Mouse (Mus musculus) MEL (cell line): ENCODE measurements around the gene Nfatc3.

Experiments used
- CHD2 ChIP-seq: IDR thresholded peaks from 2 replicates; pipeline ENCODE4 v1.6.1; 2011; ENCODE audit warnings: low read length, improper control_type of control experiment
- CTCF ChIP-seq, 3 experiments: IDR thresholded peaks in 2 of 3; conservative IDR thresholded peaks in 1 of 3; 2 replicates each; pipeline ENCODE4 v1.5.1; 2011 to 2012; ENCODE audit warnings: low read length in 3 of 3, low read depth in 2 of 3, mild to moderate bottlenecking in 2 of 3, improper control_type of control experiment in 1 of 3, inconsistent platforms in 1 of 3, mixed read lengths in 1 of 3, moderate library complexity in 1 of 3; ENCODE audit not compliant: control insufficient read depth in 1 of 3, insufficient read depth in 1 of 3, poor library complexity in 1 of 3, severe bottlenecking in 1 of 3
- EP300 ChIP-seq, 2 experiments: IDR thresholded peaks; 2 replicates each; pipeline ENCODE4 v1.6.1; 2011; ENCODE audit warnings: improper control_type of control experiment in 2 of 2, low read length in 2 of 2, low read depth in 1 of 2, mild to moderate bottlenecking in 1 of 2
- ETS1 ChIP-seq: IDR thresholded peaks from 2 replicates; pipeline ENCODE4 v1.6.1; 2012; ENCODE audit warnings: low read depth, mild to moderate bottlenecking, inconsistent platforms, low read length, improper control_type of control experiment, moderate library complexity
- MAX ChIP-seq: IDR thresholded peaks from 2 replicates; pipeline ENCODE4 v1.6.1; 2011; ENCODE audit warnings: low read length, improper control_type of control experiment
- MEF2A ChIP-seq: IDR thresholded peaks from 2 replicates; pipeline ENCODE4 v1.6.1; 2014; ENCODE audit warnings: low read depth, mild to moderate bottlenecking, inconsistent platforms, low read length, improper control_type of control experiment; ENCODE audit not compliant: poor library complexity, insufficient replicate concordance, severe bottlenecking; ENCODE audit errors: extremely low read depth
- POLR2A ChIP-seq, 2 experiments: IDR thresholded peaks; 2 replicates each; pipeline ENCODE4 v1.6.1; 2011 to 2012; ENCODE audit warnings: low read length in 2 of 2, mild to moderate bottlenecking in 2 of 2, control low read depth in 1 of 2, improper control_type of control experiment in 1 of 2, low read depth in 1 of 2, moderate library complexity in 1 of 2; ENCODE audit not compliant: control insufficient read depth in 1 of 2, insufficient read depth in 1 of 2, poor library complexity in 1 of 2
- POLR2AphosphoS2 ChIP-seq: IDR thresholded peaks from 2 replicates; pipeline ENCODE4 v1.6.1; 2011; ENCODE audit warnings: low read length, improper control_type of control experiment
- SMC3 ChIP-seq: IDR thresholded peaks from 2 replicates; pipeline ENCODE4 v1.6.1; 2011; ENCODE audit warnings: low read depth, low read length, improper control_type of control experiment
- TAL1 ChIP-seq: IDR thresholded peaks from 2 replicates; pipeline ENCODE4 v1.6.1; 2012; ENCODE audit warnings: mild to moderate bottlenecking, inconsistent platforms, low read length, moderate library complexity, mixed read lengths

DNA sequence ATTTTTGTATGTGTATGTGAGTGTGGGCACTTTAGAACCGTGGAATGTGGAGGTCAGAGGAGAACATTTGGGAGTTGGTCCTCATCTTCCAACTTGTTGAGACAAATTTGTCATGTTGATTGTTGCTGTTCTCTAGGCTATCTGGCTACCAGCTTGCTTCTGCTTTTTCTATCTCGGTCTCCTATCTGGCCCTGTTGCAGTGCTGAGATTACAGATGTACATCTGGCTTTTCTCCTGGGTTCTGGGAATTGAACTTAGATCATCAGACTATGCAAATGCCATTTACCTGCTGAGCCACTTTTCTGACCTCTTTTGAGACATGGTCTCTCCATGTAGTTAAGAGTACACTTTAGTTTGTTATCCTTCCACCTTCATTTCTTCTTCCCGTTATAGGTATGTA is 114.9 kb downstream of the Nfatc3 start:
- TF ChIP-seq POLR2AphosphoS2 (no peak), CHD2 (no peak), CTCF (IDR thresholded peaks at IDR 0.05 in 2 of 3, conservative IDR thresholded peaks at IDR 0.05 in 1 of 3; ENCODE audit: control insufficient read depth in 1 of 3, insufficient read depth in 1 of 3, low read depth in 2 of 3, low read length in 3 of 3, poor library complexity in 1 of 3, severe bottlenecking in 1 of 3) (no peak), MEF2A (no peak), MAX (no peak), TAL1 (peak; percentile 11; the same call in 1 of the 2 replicates), SMC3 (no peak), POLR2A (IDR thresholded peaks at IDR 0.05; ENCODE audit: control insufficient read depth in 1 of 2, insufficient read depth in 1 of 2, low read depth in 1 of 2, low read length in 2 of 2, poor library complexity in 1 of 2) (no peak), EP300 (IDR thresholded peaks at IDR 0.05; ENCODE audit: low read depth in 1 of 2, low read length in 2 of 2) (peak; percentile 60 to 69), ETS1 (peak; percentile 43; the same call in 1 of the 2 replicates)
